Mouse (Mus musculus) E14TG2a.4 (cell line): ENCODE measurements at regions not wholly inside any gene's neighbourhood (a gene's known extent, or its start where the extent isn't known, plus 50 kb on each side); places are given as distances from the start of the nearest gene placed in this dataset.

Experiments
- H3K27me3 ChIP-seq: 2 replicates; pipeline ENCODE4 v1.6.1; 2014; ENCODE audit warnings: low read length, control low read depth; ENCODE audit not compliant: insufficient read depth
- H3K36me3 ChIP-seq: 2 replicates; pipeline ENCODE4 v1.6.1; 2014; ENCODE audit warnings: low read length, control low read depth; ENCODE audit not compliant: insufficient read depth
- H3K4me1 ChIP-seq: replicated peaks from 2 replicates; pipeline ENCODE4 v1.6.1; 2014; ENCODE audit warnings: low read depth, low read length, control low read depth
- H3K4me3 ChIP-seq: replicated peaks from 2 replicates; pipeline ENCODE4 v1.5.1; 2014; ENCODE audit warnings: mild to moderate bottlenecking, low read length
- H3K9me3 ChIP-seq: 2 replicates; pipeline ENCODE4 v1.6.1; 2014; ENCODE audit warnings: low read length, control low read depth
- CTCF ChIP-seq: conservative IDR thresholded peaks from 2 replicates; pipeline ENCODE4 v1.5.1; 2014; ENCODE audit warnings: low read length
- NANOG ChIP-seq: IDR thresholded peaks from 2 replicates; pipeline ENCODE4 v1.6.1; 2014; ENCODE audit warnings: borderline replicate concordance, low read length, mixed read lengths
- POU5F1 ChIP-seq: IDR thresholded peaks from 2 replicates; pipeline ENCODE4 v1.6.1; 2014; ENCODE audit warnings: low read length, borderline replicate concordance

DNA sequence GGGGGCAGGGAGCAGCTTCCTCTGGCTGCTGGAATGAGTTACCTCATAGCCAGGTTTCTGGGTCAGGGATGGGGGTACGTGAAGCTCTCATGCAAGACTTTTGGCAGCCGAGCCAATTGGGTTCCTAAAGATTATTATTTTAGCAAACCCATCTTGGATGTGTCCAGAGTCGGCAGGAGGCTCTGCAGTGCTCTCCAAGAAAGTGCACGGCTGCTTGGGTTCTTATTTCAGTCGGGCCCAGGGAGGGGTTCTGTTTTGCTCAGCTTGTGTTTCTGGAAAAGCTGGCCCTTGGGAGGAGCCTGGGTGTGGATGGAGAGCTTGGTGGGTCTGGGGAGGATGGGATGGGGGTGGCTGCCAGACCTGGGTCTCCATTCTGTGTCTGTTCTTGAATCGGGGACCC lies 70.8 kb downstream of the Gm26897 start:
- no peak for TF ChIP-seq POU5F1
- no peak for TF ChIP-seq NANOG
- no peak for TF ChIP-seq CTCF
- H3K4me1 ChIP-seq, result peaks cover 44% of the 10 kb centered on the region
- no peaks in the 10 kb centered on the region for H3K36me3 ChIP-seq
- no peak overlapping the region for H3K4me3 ChIP-seq
- peaks cover 12% of the 10 kb centered on the region; the same call in 1 of the 2 replicates for H3K27me3 ChIP-seq
- no peaks in the 10 kb centered on the region for H3K9me3 ChIP-seq

GRCm38 (mm10) chr5:111805150-111805549 lies 71.4 kb downstream of the Gm26897 start:
- Histone ChIP-seq H3K27me3 (peaks cover 12% of the 10 kb centered on the region; the same call in 1 of the 2 replicates), H3K4me1 (peaks cover 43% of the 10 kb centered on the region), H3K9me3 (no peaks in the 10 kb centered on the region), H3K4me3 (no peak overlapping the region), H3K36me3 (no peaks in the 10 kb centered on the region)
- no peak for TF ChIP-seq NANOG
- TF ChIP-seq CTCF, result no peak
- TF ChIP-seq POU5F1, result no peak

DNA sequence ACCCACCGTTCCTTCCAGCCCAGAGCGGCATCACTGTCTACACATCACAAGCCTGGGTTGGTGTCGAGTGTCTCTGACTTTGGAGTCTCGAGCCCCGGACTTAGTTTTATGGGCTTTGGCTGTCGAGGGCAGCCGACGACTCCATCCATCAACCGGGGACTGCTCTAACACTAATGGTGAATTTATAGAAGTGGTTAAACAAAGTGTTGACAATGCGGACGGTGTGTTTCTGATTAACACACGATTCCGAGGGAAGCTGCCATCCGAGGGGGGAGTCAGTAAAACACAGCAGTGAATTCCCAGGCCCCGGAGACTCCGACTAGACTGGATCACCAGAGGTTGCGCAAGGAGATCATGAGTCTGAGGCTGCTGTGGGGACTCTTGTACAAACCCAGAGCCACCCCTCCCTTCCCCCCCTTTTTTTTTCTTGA lies 72.1 kb downstream of the Gm26897 start:
- Histone ChIP-seq H3K4me3 (no peak overlapping the region), H3K36me3 (no peaks in the 10 kb centered on the region), H3K9me3 (no peaks in the 10 kb centered on the region), H3K4me1 (peaks cover 49% of the 10 kb centered on the region), H3K27me3 (peaks cover 12% of the 10 kb centered on the region; the same call in 1 of the 2 replicates)
- TF ChIP-seq NANOG, result no peak
- TF ChIP-seq CTCF, result no peak
- TF ChIP-seq POU5F1, result no peak

DNA sequence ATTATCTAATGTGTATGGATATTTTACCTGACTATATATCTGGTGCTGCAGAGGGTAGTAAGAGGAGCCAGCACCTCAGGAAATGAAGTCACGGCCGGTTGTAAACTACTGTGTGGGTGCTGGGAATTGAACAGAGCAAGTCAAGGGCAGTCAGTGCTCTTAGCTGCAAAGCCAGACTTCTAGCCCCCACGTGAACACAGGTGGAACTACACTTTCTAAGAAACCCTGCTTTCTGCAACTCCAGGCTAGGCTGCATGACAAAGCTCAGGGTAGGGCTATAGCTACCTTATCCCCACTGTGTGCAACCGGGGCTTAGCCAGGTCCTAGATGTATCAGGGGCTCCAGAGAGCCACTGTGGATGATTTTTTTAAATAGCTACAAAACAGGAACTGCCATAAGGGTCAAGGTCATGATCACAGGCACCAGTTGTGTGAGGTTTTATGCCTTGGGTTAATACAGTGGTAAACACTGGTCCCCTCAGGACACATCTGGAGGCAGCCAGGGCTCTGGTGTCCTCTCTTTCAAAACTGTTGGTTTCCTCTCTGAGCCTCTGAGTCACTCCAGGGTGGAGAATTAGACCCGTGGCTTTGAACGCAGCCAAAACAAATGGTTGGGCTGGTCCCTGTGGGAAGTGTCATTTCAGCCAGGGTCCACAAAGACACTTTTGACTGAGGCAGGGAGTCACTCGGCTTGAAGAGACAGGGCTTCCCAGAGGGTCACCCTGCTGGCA lies 76.5 kb downstream of the Gm26897 start:
- Histone ChIP-seq H3K4me1 (peaks cover 45% of the 10 kb centered on the region), H3K36me3 (no peaks in the 10 kb centered on the region), H3K27me3 (0 out of 2 replicates have a peak, but pooled peaks cover 9% of the 10 kb centered on the region), H3K4me3 (no peak overlapping the region), H3K9me3 (no peaks in the 10 kb centered on the region)
- TF ChIP-seq CTCF (no peak), POU5F1 (0 out of 2 replicates have a peak, but pooled peaks have one; percentile 45), NANOG (no peak)

GRCm38 (mm10) chr5:111812581-111812980 lies 78.9 kb downstream of the Gm26897 start:
- peaks cover 24% of the 10 kb centered on the region for H3K4me1 ChIP-seq
- no peaks in the 10 kb centered on the region for H3K9me3 ChIP-seq
- TF ChIP-seq CTCF (no peak), NANOG (no peak), POU5F1 (no peak)
- peaks cover 10% of the 10 kb centered on the region; the same call in 1 of the 2 replicates for H3K27me3 ChIP-seq
- H3K36me3 ChIP-seq, result no peaks in the 10 kb centered on the region
- H3K4me3 ChIP-seq, result no peak overlapping the region

GRCm38 (mm10) chr5:111813090-111813753 lies 79.5 kb downstream of the Gm26897 start:
- Histone ChIP-seq H3K27me3 (peaks cover 10% of the 10 kb centered on the region; the same call in 1 of the 2 replicates), H3K36me3 (no peaks in the 10 kb centered on the region), H3K4me1 (peaks cover 19% of the 10 kb centered on the region), H3K4me3 (no peak overlapping the region), H3K9me3 (no peaks in the 10 kb centered on the region)
- TF ChIP-seq CTCF (no peak), POU5F1 (no peak), NANOG (no peak)

DNA sequence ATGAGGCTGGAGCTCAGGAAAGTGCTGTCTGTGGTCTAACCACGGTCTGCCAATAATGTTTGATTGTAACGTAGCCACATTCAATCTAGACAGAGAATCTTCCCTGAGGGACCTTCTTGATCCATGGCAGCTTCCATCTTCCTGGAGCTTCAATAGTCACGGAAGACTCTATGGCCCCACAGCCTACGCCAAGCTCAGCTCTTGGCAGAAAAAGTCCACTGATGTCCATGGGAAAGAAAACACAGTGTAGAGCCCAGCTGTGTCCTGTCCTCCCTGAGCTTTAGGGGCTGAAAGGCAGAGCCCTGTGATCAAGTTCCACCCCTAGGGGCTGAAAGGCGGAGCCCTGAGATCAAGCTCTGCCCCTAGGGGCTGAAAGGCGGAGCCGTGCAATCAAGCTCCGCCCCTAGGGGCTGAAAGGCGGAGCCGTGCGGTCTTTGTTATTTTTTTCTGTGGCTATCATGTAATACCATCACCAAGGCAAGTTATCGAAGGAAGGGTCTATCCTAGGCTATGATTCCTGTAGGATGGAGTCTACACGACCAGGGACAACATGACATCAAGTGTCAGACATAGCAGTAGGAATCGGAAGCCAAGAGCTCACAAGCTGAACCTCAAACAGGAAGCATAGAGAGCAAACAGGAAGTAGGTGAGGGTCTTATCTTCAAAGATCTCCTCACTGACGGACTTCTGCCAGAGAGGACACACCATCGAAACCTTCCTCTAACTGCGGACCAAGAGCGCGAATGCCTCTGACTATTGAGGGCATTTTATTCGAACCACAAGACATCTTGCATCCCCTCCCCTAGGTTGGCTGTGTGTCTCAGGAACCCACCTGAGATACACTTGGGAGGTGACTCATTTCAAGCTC lies 81.4 kb downstream of the Gm26897 start:
- Histone ChIP-seq H3K36me3 (no peaks in the 10 kb centered on the region), H3K27me3 (peaks cover 17% of the 10 kb centered on the region), H3K9me3 (no peaks in the 10 kb centered on the region), H3K4me3 (no peak overlapping the region), H3K4me1 (peaks cover 12% of the 10 kb centered on the region)
- TF ChIP-seq CTCF (no peak), NANOG (no peak), POU5F1 (no peak)

- Histone ChIP-seq H3K36me3 (no peaks in the 10 kb centered on the region), H3K9me3 (no peaks in the 10 kb centered on the region), H3K4me3 (no peak overlapping the region), H3K27me3 (peaks cover 21% of the 10 kb centered on the region), H3K4me1 (no peaks in the 10 kb centered on the region)
- TF ChIP-seq NANOG (no peak), CTCF (no peak), POU5F1 (no peak)
Observed at GRCm38 (mm10) chr5:111820963-111821362, 87.2 kb downstream of the Gm26897 start.
